In genomic region chr3:52210556-52211302, GRCm38 (mm10) we compare ENCODE assay signal across 9 mouse cellular contexts. TPM values are rescaled to one million over a fixed set of nuclear protein-coding genes. Genes with fewer than 3 reads are reported as not detected.
DNase-seq lines count a peak whose midpoint lies in the region; ATAC-seq and TF ChIP-seq lines count a peak whose summit lies in the region.
"Had no signal": no experiment of that assay in that cellular context is flagged by ENCODE, and none has a peak within 500 bp of the region (broad histone marks: within the 10 kb centered on the region; RNA-seq: fewer than 3 reads in every experiment).

No protein-coding gene starts in this region.

- no peak for ATAC-seq in heart, postnatal 0 days (ENCODE audit: insufficient read depth, low read depth)
- ATAC-seq in monocyte, adult 5-6 weeks (replicated peaks; ENCODE audit: insufficient number of reproducible peaks, low FRiP score, low TSS enrichment, poor library complexity, severe bottlenecking): no peak
- ATAC-seq in inflammation-experienced regulatory T-cells, adult 6 months: no peak

- TF ChIP-seq CTCF in heart, postnatal 0 days (IDR thresholded peaks at IDR 0.05; ENCODE audit: low read depth): no peak

- peaks cover 4% of the 10 kb centered on the region; the same call in 1 of the 2 replicates for H3K9me3 ChIP-seq in heart, postnatal 0 days (replicated peaks; ENCODE audit: control insufficient read depth, low read length)

- peak; percentile 78 for DNase-seq in heart, adult 11 months
- no peak for DNase-seq in heart, adult 9 months (ENCODE audit: low spot score in 2 of 2)
- DNase-seq in embryo, embryonic 10 days (ENCODE audit: low spot score): peak; percentile 52
- no peak for DNase-seq in heart, postnatal 0 days (ENCODE audit: low spot score)
- peak; percentile 53 for DNase-seq in lung, postnatal 25 days (ENCODE audit: low spot score)
- DNase-seq in left cerebral cortex, postnatal 14 days (ENCODE audit: low spot score in 2 of 2): no peak

- WGBS in heart, postnatal 0 days: 17% methylated on average over 24 of the region's 24 CpGs

- no peaks in the 10 kb centered on the region for H3K4me1 ChIP-seq in heart, postnatal 0 days (ENCODE audit: control insufficient read depth, insufficient read depth)

- no peak overlapping the region for H3K27ac ChIP-seq in heart, postnatal 0 days (ENCODE audit: low read depth)

- no peak for TF ChIP-seq EP300 in heart, postnatal 0 days (IDR thresholded peaks at IDR 0.05; ENCODE audit: low read depth)

- H3K4me2 ChIP-seq in heart, postnatal 0 days (ENCODE audit: low read depth, low read length): peak overlapping the region; percentile 43

- H3K4me3 ChIP-seq in heart, postnatal 0 days (ENCODE audit: low read depth, low read length): 0 out of 2 replicates have a peak overlapping the region, but pooled peaks have one; percentile 6

- no peaks in the 10 kb centered on the region for H3K27me3 ChIP-seq in heart, postnatal 0 days (ENCODE audit: control insufficient read depth, insufficient read depth, low read length)
- H3K27me3 ChIP-seq: CH12.LX had no signal

- H3K9ac ChIP-seq in heart, postnatal 0 days (replicated peaks; ENCODE audit: low read depth, low read length): no peak overlapping the region

- H3K36me3 ChIP-seq in heart, postnatal 0 days (replicated peaks; ENCODE audit: control insufficient read depth, insufficient read depth, low read length): no peaks in the 10 kb centered on the region

- intact Hi-C loops in left cerebral cortex, postnatal 14 days (cut with DNase I): no loop called here

RNA-seq across cellular contexts. Expression of gene Foxo1, which starts 57.4 kb away (rescaled TPM):
- total RNA-seq in heart, postnatal 0 days (2014; rRNA removed; ENCODE audit: low replicate concordance): 4.7 and 8.9 TPM in 2 replicates
- polyA plus RNA-seq in heart, postnatal 0 days (2015; fragmentation: Nextera tagmentation; extraction: Ambion mirVana): 3.3 and 3.6 TPM in 2 replicates
- 7.4 to 10.3 TPM (median 8.6 TPM) in 3 replicates for total RNA-seq in monocyte, adult 5-6 weeks (2017)
- total RNA-seq in left cerebral cortex, postnatal 14 days (2021): 10 to 100 TPM; 12.1 to 13.5 TPM
- polyA plus RNA-seq in inflammation-experienced regulatory T-cells, adult 6 months (2017; shearing (Covaris generic)): 10 to 100 TPM; 16.2 to 33.9 (median 32.4) TPM

Comparison
In these comparisons a context has a peak if more than half of its experiments do, and no peak if none do; other contexts are left out.
1. DNase-seq: peak in heart, adult 11 months (single experiment), embryo, embryonic 10 days (single experiment) and lung, postnatal 25 days (single experiment); none in heart, adult 9 months (0 of 2), heart, postnatal 0 days (single experiment) and left cerebral cortex, postnatal 14 days (0 of 2).